Mouse (Mus musculus): ENCODE results near the gene Mtus2. TPM values are rescaled to one million over a fixed set of nuclear protein-coding genes. Genes with fewer than 3 reads are reported as not detected.

Gene Mtus2
- total and polyA plus RNA-seq, 3 experiments = 0.08 TPM; not detected in 2

DNA sequence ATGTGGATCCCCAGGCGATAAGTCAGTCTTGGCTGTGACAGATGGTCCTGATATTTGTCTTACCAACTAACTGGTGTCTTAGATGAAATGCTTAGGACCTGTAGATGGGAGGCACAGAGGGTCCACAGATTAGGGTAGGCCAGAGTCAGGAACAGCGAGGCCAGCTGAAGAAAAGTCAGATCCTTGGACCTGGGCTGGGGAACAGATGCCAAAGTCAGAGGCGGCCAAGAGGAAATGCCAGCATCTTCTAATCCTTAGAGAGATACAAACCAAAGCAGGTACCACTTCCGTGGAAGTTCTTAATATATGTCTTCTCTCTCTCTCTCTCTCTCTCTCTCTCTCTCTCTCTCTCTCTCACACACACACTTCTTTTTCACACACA, 96.5 kb downstream of the Mtus2 start:
- DNase-seq (ENCODE audit: low read depth, low spot score) = no peak
- no peak overlapping the region for H3K4me3 ChIP-seq (ENCODE audit: control insufficient read depth in 1 of 2, insufficient read depth in 1 of 2, low read depth in 2 of 2, low read length in 2 of 2)
- no peak overlapping the region for H3K27ac ChIP-seq (ENCODE audit: control insufficient read depth, low read depth, low read length)
- H3K4me1 ChIP-seq (ENCODE audit: control insufficient read depth in 1 of 2, insufficient read depth in 2 of 2, low read length in 2 of 2) = no peaks in the 10 kb centered on the region
- H3K9ac ChIP-seq (ENCODE audit: control insufficient read depth, low read depth, low read length, poor library complexity, severe bottlenecking) = no peak overlapping the region
- no peaks in the 10 kb centered on the region for H3K9me3 ChIP-seq (replicated peaks; ENCODE audit: insufficient read depth, low read length)
- no peaks in the 10 kb centered on the region for H3K79me2 ChIP-seq (ENCODE audit: control insufficient read depth, insufficient read depth, low read length, poor library complexity)
- TF ChIP-seq POLR2A (IDR thresholded peaks at IDR 0.05; ENCODE audit: control insufficient read depth in 1 of 2, insufficient read depth in 1 of 2, low read depth in 1 of 2, low read length in 2 of 2, poor library complexity in 1 of 2) = no peak
- no peak for TF ChIP-seq MYB (IDR thresholded peaks at IDR 0.05; ENCODE audit: low read depth, low read length)
- no peak for TF ChIP-seq JUND (IDR thresholded peaks at IDR 0.05; ENCODE audit: low read depth, low read length)
- no peak for TF ChIP-seq ETS1 (IDR thresholded peaks at IDR 0.05; ENCODE audit: low read depth, low read length)
- TF ChIP-seq RAD21 (IDR thresholded peaks at IDR 0.05; ENCODE audit: low read depth, low read length) = no peak
- TF ChIP-seq ZMIZ1 (IDR thresholded peaks at IDR 0.05; ENCODE audit: low read depth, low read length) = no peak
- no peak for TF ChIP-seq ELF1 (IDR thresholded peaks at IDR 0.05; ENCODE audit: low read depth, low read length)
- no peak for TF ChIP-seq BHLHE40 (IDR thresholded peaks at IDR 0.05; ENCODE audit: borderline replicate concordance, low read depth, low read length)
- TF ChIP-seq MAFK (IDR thresholded peaks at IDR 0.05; ENCODE audit: borderline replicate concordance, low read depth, low read length) = no peak
- no peak for TF ChIP-seq MAZ (IDR thresholded peaks at IDR 0.05; ENCODE audit: low read depth, low read length)
- TF ChIP-seq CHD2 (IDR thresholded peaks at IDR 0.05; ENCODE audit: low read length) = no peak
- no peak for TF ChIP-seq USF1 (IDR thresholded peaks at IDR 0.05; ENCODE audit: low read depth, low read length)
- no peak for TF ChIP-seq GATA1 (IDR thresholded peaks at IDR 0.05; ENCODE audit: low read depth, low read length)
- TF ChIP-seq E2F4 (IDR thresholded peaks at IDR 0.05; ENCODE audit: borderline replicate concordance, low read depth, low read length) = no peak
- TF ChIP-seq EP300 (IDR thresholded peaks at IDR 0.05; ENCODE audit: low read depth in 1 of 2, low read length in 2 of 2) = no peak
- TF ChIP-seq POLR2AphosphoS2 (IDR thresholded peaks at IDR 0.05; ENCODE audit: low read length) = no peak
- TF ChIP-seq MAX (IDR thresholded peaks at IDR 0.05; ENCODE audit: low read length) = no peak
- no peak for TF ChIP-seq ZKSCAN1 (IDR thresholded peaks at IDR 0.05; ENCODE audit: low read depth, low read length)
- TF ChIP-seq SIN3A (IDR thresholded peaks at IDR 0.05; ENCODE audit: low read length) = no peak
- no peaks in the 10 kb centered on the region for H3K36me3 ChIP-seq (ENCODE audit: control insufficient read depth in 1 of 2, insufficient read depth in 2 of 2, low read length in 2 of 2)
- H3K27me3 ChIP-seq (ENCODE audit: control insufficient read depth in 1 of 2, insufficient read depth in 2 of 2, low read length in 2 of 2) = no peaks in the 10 kb centered on the region

DNA sequence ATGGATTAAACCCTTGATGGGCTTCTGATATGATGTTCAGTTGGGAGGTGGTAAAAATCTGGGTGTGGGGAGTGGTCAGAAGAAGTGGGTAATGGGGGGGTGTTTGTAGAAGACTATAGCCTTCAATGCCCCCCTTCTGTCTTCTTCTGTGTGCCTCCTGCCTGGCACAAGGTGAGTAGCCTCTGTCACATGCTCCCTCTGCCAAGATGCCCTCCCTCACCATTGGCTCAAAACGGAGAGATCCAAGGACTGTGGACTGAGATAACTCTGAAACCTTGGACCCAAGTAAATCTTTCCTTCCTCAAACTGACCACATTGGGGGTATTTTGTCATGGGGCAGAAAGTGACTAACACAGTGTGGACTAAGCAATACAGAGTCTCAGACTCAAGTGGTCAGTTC, 99.7 kb downstream of the Mtus2 start:
- H3K9ac ChIP-seq (ENCODE audit: control insufficient read depth, low read depth, low read length, poor library complexity, severe bottlenecking) = no peak overlapping the region
- H3K4me3 ChIP-seq (ENCODE audit: control insufficient read depth in 1 of 2, insufficient read depth in 1 of 2, low read depth in 2 of 2, low read length in 2 of 2) = no peak overlapping the region
- no peaks in the 10 kb centered on the region for H3K9me3 ChIP-seq (replicated peaks; ENCODE audit: insufficient read depth, low read length)
- no peaks in the 10 kb centered on the region for H3K27me3 ChIP-seq (ENCODE audit: control insufficient read depth in 1 of 2, insufficient read depth in 2 of 2, low read length in 2 of 2)
- no peak overlapping the region for H3K27ac ChIP-seq (ENCODE audit: control insufficient read depth, low read depth, low read length)
- TF ChIP-seq RAD21 (IDR thresholded peaks at IDR 0.05; ENCODE audit: low read depth, low read length) (no peak), CHD2 (IDR thresholded peaks at IDR 0.05; ENCODE audit: low read length) (no peak), ZMIZ1 (IDR thresholded peaks at IDR 0.05; ENCODE audit: low read depth, low read length) (no peak), RCOR1 (IDR thresholded peaks at IDR 0.05; ENCODE audit: low read depth, low read length) (no peak), GATA1 (IDR thresholded peaks at IDR 0.05; ENCODE audit: low read depth, low read length) (no peak), USF1 (IDR thresholded peaks at IDR 0.05; ENCODE audit: low read depth, low read length) (no peak), ETS1 (IDR thresholded peaks at IDR 0.05; ENCODE audit: low read depth, low read length) (no peak), NELFE (IDR thresholded peaks at IDR 0.05; ENCODE audit: low read depth, low read length) (no peak), MYC (IDR thresholded peaks at IDR 0.05; ENCODE audit: low read depth, low read length) (no peak), MYB (IDR thresholded peaks at IDR 0.05; ENCODE audit: low read depth, low read length) (no peak), ZC3H11A (IDR thresholded peaks at IDR 0.05; ENCODE audit: low read depth, low read length) (no peak), POLR2A (IDR thresholded peaks at IDR 0.05; ENCODE audit: control insufficient read depth in 1 of 2, insufficient read depth in 1 of 2, low read depth in 1 of 2, low read length in 2 of 2, poor library complexity in 1 of 2) (no peak), E2F4 (IDR thresholded peaks at IDR 0.05; ENCODE audit: borderline replicate concordance, low read depth, low read length) (no peak), KAT2A (conservative IDR thresholded peaks at IDR 0.05; ENCODE audit: low read depth, low read length) (no peak)
- H3K79me2 ChIP-seq (ENCODE audit: control insufficient read depth, insufficient read depth, low read length, poor library complexity) = no peaks in the 10 kb centered on the region
- H3K4me1 ChIP-seq (ENCODE audit: control insufficient read depth in 1 of 2, insufficient read depth in 2 of 2, low read length in 2 of 2) = no peaks in the 10 kb centered on the region
- no peaks in the 10 kb centered on the region for H3K36me3 ChIP-seq (ENCODE audit: control insufficient read depth in 1 of 2, insufficient read depth in 2 of 2, low read length in 2 of 2)
- DNase-seq (ENCODE audit: low read depth, low spot score) = no peak
